Mouse (Mus musculus) CD4-positive naive resting alpha-beta T cell, adult 76 days (primary cell): ENCODE data around the gene Atp6v0c. TPM values are rescaled to one million over a fixed set of nuclear protein-coding genes. Genes with fewer than 3 reads are reported as not detected.

Experiments
- total RNA-seq: library from RNA; stranded (reverse); gene quantifications from one replicate; pipeline ENCODE4 v1.2.4, GENCODE M21; 2023

The Atp6v0c gene
- total RNA-seq, result 166 TPM

GRCm38 (mm10) chr17:24169317-24170065 is at the start of gene Atp6v0c:
Gene Atp6v0c (minus strand): TSS chr17:24169702.

GRCm38 (mm10) chr17:24209043-24209915 is 39.8 kb upstream of the Atp6v0c start, which contains the start of gene Ntn3:
Gene Ntn3 (minus strand): TSS chr17:24209531.

GRCm38 (mm10) chr17:24205284-24205888 is 35.9 kb upstream of the Atp6v0c start, which contains the start of gene Tbc1d24:
Gene Tbc1d24 (minus strand): TSS chr17:24205562.

GRCm38 (mm10) chr17:24163176-24163962 is 6.1 kb downstream of the Atp6v0c start, which contains the start of gene Amdhd2:
Gene Amdhd2 (minus strand): TSS chr17:24163766.

GRCm38 (mm10) chr17:24150824-24151223 is 18.7 kb downstream of the Atp6v0c start, which contains the start of gene Pdpk1:
Gene Pdpk1 (minus strand): TSS chr17:24150924.

Other genes with a start within 250 kb of the Atp6v0c start
- not detected for gene Sbp, start 228.0 kb downstream of the Atp6v0c start, total RNA-seq
- gene Sbpl, start 214.4 kb downstream of the Atp6v0c start, total RNA-seq, result not detected
- 0.50 TPM for gene Prss30, start 189.1 kb downstream of the Atp6v0c start, total RNA-seq
- not detected for gene Prss22, start 171.6 kb downstream of the Atp6v0c start, total RNA-seq
- not detected for gene Prss27, start 131.6 kb downstream of the Atp6v0c start, total RNA-seq
- gene Kctd5, start 96.2 kb downstream of the Atp6v0c start, total RNA-seq, result 25.6 TPM
- 77.6 TPM for gene Pdpk1, start 18.8 kb downstream of the Atp6v0c start, total RNA-seq
- 20.2 TPM for gene Amdhd2, start 5.9 kb downstream of the Atp6v0c start, total RNA-seq
- 1.4 TPM for gene Tbc1d24, start 35.9 kb upstream of the Atp6v0c start, total RNA-seq
- 0.18 TPM for gene Ntn3, start 39.8 kb upstream of the Atp6v0c start, total RNA-seq
- gene Tedc2, start 51.1 kb upstream of the Atp6v0c start, total RNA-seq, result 4.7 TPM
- gene Ccnf, start 81.8 kb upstream of the Atp6v0c start, total RNA-seq, result 6.7 TPM
- 0.23 TPM for gene Abca17, start 181.4 kb upstream of the Atp6v0c start, total RNA-seq
- gene Abca3, start 182.2 kb upstream of the Atp6v0c start, total RNA-seq, result 42.6 TPM
- 191 TPM for gene Rnps1, start 244.9 kb upstream of the Atp6v0c start, total RNA-seq